Mouse (Mus musculus) erythroblast, embryonic 14.5 days (primary cell): Measurements from ENCODE around the gene Acat2. TPM values are rescaled to one million over a fixed set of nuclear protein-coding genes. Genes with fewer than 3 reads are reported as not detected.
A peak's percentile ranks its signal among the peaks of the same experiment; 100 is the strongest.
"Not testable (repeated sequence)": the region's sequence is repeated elsewhere in the genome, so short reads cannot be mapped to it uniquely, and the experiment has no call there.

Experiments
- H3K27me3 ChIP-seq: 2 replicates; pipeline ENCODE4 v1.6.1; 2012; ENCODE audit warnings: inconsistent platforms; ENCODE audit not compliant: control insufficient read depth
- H3K36me3 ChIP-seq: 2 replicates; pipeline ENCODE4 v1.6.1; 2012; ENCODE audit warnings: mild to moderate bottlenecking, inconsistent platforms; ENCODE audit not compliant: control insufficient read depth
- H3K4me1 ChIP-seq: 2 replicates; pipeline ENCODE4 v1.6.1; 2012; ENCODE audit warnings: inconsistent platforms; ENCODE audit not compliant: control insufficient read depth
- H3K4me3 ChIP-seq: replicated peaks from 2 replicates; pipeline ENCODE3; 2012; ENCODE audit warnings: moderate library complexity, mild to moderate bottlenecking, inconsistent platforms
- H3K9me3 ChIP-seq: 2 replicates; pipeline ENCODE4 v1.6.1; 2012; ENCODE audit warnings: low read length, inconsistent platforms, mixed read lengths; ENCODE audit not compliant: control insufficient read depth
- GATA1 ChIP-seq: IDR thresholded peaks from 2 replicates; pipeline ENCODE4 v1.6.1; 2012; ENCODE audit warnings: low read length, inconsistent platforms, mixed read lengths
- TAL1 ChIP-seq: IDR thresholded peaks from 3 replicates; pipeline ENCODE4 v1.6.1; 2012; ENCODE audit warnings: low read length, inconsistent platforms, mixed read lengths
- polyA plus RNA-seq: library from polyadenylated mRNA; stranded (reverse); fragments of >175 nt; gene quantifications from 2 replicates; pipeline ENCODE4 v1.2.3, GENCODE M21; 2012

Gene Acat2
- 0.38 and 0.69 TPM in 2 replicates for polyA plus RNA-seq

DNA sequence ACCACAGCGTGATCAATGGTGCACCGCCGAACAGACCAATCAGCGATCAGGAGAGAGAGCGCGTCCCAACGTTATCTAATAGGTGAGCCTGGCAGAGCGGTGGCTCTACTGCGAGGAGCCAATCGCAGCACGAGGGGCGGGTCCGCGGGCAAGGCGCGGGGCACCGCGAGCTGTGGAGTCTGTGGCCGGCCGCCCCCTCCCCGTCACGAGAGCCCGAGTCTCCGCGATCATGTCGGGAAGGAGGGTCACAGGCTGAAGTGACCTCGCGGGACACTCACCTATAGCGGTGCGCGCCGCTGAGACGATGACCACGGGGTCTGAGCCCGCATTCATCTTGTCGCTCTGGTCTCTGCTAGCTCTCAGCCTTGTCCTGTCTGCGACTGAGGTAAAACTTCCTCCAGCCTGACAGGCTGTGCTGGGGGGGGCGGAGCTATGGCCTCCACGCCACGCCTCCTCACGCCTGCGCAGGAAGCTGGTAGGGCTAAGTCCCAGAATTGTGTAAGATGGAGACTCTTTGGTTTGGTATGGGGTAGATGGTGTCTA is at the start of gene Acat2:
TSS of gene Acat2 (minus strand) at position 417 of the 543 bp plus-strand sequence.
- no peaks in the 10 kb centered on the region for H3K9me3 ChIP-seq
- no peaks in the 10 kb centered on the region for H3K27me3 ChIP-seq
- peak within 1 kb of the TSS; percentile 74 for H3K4me3 ChIP-seq
- TF ChIP-seq TAL1 (no peak), GATA1 (no peak)
- H3K4me1 ChIP-seq, result peaks cover 20% of the 10 kb centered on the region
- peaks cover 28% of the 10 kb centered on the region for H3K36me3 ChIP-seq

DNA sequence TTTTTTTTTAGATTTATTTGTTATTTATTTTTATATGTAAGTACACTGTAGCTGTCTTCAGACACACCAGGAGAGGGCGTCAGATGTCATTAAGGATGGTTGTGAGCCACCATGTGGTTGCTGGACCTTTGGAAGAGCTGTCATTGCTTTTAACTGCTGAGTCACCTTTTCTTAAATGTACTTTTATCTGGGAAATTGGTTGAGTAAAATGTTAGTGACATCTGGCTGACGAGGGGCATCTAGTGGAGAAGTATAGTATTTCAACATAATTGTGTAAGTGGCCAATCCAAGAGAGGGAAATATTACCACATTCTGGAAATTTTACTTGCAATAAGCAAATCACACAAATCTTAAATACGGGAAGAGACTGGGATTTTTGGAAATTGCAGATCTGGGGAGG is 49.3 kb upstream of the Acat2 start:
- Histone ChIP-seq H3K27me3 (no peaks in the 10 kb centered on the region), H3K4me1 (peaks cover 43% of the 10 kb centered on the region), H3K36me3 (peaks cover 42% of the 10 kb centered on the region), H3K9me3 (no peaks in the 10 kb centered on the region; the same call in 1 of the 2 replicates), H3K4me3 (no peak overlapping the region)
- TF ChIP-seq TAL1 (no peak), GATA1 (no peak)

DNA sequence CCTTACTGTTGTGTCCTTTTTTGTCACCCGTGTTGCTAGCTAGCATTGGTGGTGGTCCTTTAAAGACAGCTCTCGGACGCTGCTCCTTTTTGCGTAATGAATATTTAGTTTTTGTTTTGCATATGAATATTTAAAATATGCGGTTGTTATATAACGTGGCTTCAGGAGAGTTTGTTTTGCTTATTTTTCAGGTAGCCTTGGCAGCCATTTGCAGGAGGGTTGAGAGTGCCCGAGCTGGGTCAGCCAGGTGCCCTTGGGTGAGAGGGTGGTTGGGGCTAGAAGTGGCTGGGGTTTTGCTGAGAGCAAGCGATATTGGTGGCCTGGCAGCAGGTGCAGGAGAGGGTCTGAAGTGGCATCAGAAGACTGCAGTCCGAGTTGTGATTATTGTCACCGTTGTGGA is 48.0 kb upstream of the Acat2 start:
- Histone ChIP-seq H3K36me3 (peaks cover 28% of the 10 kb centered on the region), H3K4me3 (peak overlapping the region; percentile 97), H3K27me3 (no peaks in the 10 kb centered on the region), H3K9me3 (no peaks in the 10 kb centered on the region; the same call in 1 of the 2 replicates), H3K4me1 (peaks cover 46% of the 10 kb centered on the region)
- TF ChIP-seq TAL1, result no peak
- no peak for TF ChIP-seq GATA1

DNA sequence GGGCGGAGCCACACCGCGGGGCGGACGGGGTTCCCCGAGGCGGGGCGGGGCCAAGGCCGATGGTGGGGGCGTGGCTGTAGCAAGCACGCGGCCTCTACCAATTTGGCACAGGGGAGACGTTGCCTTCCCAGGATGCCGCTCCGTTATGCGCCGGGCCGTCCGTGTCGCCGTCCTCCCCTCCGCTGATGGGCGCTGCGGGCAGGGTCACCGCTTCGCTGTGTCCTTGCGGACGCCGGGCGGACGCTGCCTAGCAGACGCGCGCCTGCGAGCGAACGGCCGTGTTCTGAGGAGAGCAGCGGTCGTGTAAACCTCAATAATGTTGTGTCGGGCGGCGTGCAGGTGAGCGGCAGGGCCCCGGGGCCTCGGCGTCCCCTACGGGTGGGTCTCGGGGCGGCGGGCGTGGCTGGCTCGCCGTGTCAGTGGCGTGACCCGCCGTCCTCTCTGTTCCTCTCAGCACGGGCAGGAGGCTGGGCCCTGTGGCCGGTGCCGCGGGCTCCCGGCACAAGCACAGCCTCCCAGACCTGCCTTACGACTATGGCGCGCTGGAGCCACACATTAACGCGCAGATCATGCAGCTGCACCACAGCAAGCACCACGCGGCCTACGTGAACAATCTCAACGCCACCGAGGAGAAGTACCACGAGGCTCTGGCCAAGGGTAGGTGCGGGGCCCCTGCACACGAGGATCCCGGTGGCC is 47.3 kb upstream of the Acat2 start:
- Histone ChIP-seq H3K4me3 (peak overlapping the region; percentile 97), H3K36me3 (peaks cover 22% of the 10 kb centered on the region), H3K9me3 (no peaks in the 10 kb centered on the region; the same call in 1 of the 2 replicates), H3K27me3 (no peaks in the 10 kb centered on the region), H3K4me1 (peaks cover 46% of the 10 kb centered on the region)
- no peak for TF ChIP-seq GATA1
- TF ChIP-seq TAL1, result no peak

DNA sequence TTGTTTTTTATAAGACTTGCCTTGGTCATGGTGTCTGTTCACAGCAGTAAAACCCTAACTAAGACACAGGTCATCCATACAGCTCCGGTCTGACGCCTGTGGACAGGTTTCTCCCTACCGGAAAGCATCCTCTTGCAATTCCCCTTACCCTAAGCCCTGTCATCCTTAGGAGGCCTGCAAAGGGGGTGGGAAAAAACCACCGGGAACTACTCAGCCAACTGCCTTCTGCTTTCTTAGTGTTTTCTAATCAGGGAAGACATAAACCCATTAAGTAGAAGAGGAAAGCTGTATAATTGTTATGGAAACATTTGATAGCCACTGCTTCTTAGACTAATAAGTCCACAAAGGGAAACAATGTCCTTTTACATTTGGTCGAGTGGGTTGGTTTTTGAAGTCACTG is 46.4 kb upstream of the Acat2 start:
- H3K9me3 ChIP-seq, result no peaks in the 10 kb centered on the region; the same call in 1 of the 2 replicates
- peak overlapping the region; percentile 97 for H3K4me3 ChIP-seq
- no peaks in the 10 kb centered on the region for H3K27me3 ChIP-seq
- peaks cover 46% of the 10 kb centered on the region for H3K4me1 ChIP-seq
- TF ChIP-seq TAL1 (no peak), GATA1 (no peak)
- peaks cover 14% of the 10 kb centered on the region for H3K36me3 ChIP-seq

DNA sequence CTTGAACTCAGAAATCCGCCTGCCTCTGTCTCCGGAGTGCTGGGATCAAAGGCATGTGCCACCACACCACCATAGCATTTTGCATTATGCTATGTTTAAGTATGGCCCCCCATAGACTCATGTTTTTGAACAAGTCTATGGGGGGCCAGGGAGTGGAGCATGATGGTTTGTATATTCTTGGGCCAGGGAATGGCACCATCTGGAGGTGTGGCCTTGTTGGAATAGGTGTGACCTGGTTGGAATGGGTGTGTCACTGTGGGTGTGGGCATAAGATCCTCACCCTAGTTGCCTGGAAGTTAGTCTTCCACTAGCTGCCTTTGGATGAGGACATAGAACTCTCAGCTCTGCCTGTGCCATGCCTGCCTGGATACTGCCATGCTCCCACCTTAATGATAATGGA is 46.0 kb upstream of the Acat2 start, which contains the start of gene Sod2:
TSS of gene Sod2 (plus strand) at position 301 of the 400 bp plus-strand sequence.
- Histone ChIP-seq H3K36me3 (peaks cover 12% of the 10 kb centered on the region), H3K4me3 (peak within 1 kb of the TSS; percentile 97), H3K4me1 (peaks cover 46% of the 10 kb centered on the region)
- not testable (repeated sequence) for H3K27me3 ChIP-seq, H3K9me3 ChIP-seq

DNA sequence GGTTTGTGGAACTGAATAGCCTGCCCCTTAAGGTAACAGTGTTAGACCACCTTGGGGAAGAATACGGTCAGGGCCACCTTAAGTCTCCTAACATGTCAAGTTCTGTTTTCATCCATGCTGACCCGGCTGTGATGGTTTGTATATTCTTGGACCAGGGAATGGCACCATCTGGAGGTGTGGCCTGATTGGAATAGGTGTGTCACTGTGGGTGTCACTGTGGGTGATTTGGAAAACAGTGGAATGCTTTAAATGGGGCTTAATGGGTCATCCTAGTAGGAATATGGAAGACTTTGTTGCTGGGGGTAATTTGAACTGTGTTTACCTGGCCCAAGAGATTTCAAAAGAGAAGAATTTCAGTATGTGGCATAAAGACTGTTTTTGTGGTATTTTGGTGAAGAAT is 43.9 kb upstream of the Acat2 start:
- not testable (repeated sequence) for H3K36me3 ChIP-seq, H3K4me3 ChIP-seq, H3K9me3 ChIP-seq, H3K27me3 ChIP-seq
- H3K4me1 ChIP-seq, result peaks cover 39% of the 10 kb centered on the region

DNA sequence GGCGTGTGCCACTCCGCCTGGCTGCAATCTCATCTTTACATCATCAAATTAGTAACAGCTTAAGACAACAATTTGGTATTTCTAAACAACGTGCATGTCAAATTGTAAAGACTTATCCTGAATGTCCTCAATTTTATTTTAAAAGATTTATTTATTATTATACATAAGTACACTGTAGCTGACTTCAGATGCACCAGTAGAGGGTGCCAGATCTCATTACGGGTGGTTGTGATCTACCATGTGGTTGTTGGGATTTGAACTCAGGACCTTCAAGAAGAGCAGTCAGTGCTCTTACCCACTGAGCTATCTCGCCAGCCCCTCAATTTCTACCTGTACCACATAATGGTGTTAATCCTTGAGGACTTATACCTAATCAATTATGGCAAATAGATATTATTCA is 41.7 kb upstream of the Acat2 start:
- peaks cover 19% of the 10 kb centered on the region for H3K4me1 ChIP-seq
- not testable (repeated sequence) for H3K27me3 ChIP-seq, H3K36me3 ChIP-seq, H3K4me3 ChIP-seq, H3K9me3 ChIP-seq

DNA sequence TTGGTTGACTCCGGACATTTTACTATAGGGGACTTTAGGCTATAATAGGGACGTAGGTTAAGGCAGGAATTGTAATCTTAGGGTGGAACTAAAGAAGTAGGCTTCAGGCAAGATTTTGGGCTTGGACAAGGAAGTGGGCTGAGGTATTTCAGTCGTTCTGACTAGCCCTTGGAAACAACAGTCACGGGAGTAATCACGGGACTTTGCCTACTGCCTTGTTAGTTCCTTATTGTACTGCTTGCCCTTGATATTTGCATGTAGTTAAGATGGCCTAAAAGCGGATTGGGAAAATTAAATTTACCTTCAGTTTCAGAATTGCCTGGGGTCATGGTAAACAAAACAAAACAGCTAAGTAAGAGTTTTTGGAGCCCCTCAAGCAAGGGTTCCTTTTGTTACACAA is 38.5 kb upstream of the Acat2 start:
- Histone ChIP-seq H3K9me3 (no peaks in the 10 kb centered on the region), H3K36me3 (no peaks in the 10 kb centered on the region), H3K4me3 (no peak overlapping the region), H3K27me3 (no peaks in the 10 kb centered on the region), H3K4me1 (peaks cover 2% of the 10 kb centered on the region)
- TF ChIP-seq TAL1 (no peak), GATA1 (no peak)

DNA sequence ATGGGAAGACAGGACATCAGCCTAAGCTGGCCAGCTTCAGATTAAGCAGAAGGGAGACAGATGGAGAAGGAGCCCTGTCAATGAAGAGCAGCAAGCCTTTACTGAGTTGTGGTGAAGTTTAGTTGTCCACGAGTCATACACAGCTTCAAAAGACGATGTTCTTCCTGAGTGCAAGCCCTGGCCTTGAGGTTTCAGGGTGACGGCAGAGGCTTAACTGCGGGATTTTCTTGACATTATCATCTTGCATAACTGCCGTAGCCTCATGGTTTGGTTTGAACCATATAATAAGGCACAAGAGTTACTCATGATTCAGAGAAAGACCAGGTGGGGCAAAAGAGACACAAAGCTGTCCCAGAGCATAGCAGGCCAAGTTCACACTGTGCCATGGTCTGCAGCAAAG is 37.3 kb upstream of the Acat2 start:
- no peak for TF ChIP-seq GATA1
- TF ChIP-seq TAL1, result no peak
- H3K4me1 ChIP-seq, result peaks cover 10% of the 10 kb centered on the region
- H3K4me3 ChIP-seq, result no peak overlapping the region
- no peaks in the 10 kb centered on the region for H3K27me3 ChIP-seq
- H3K36me3 ChIP-seq, result no peaks in the 10 kb centered on the region
- no peaks in the 10 kb centered on the region for H3K9me3 ChIP-seq
